28 mouse cellular contexts compared by ENCODE assay signal in genomic region chr1:120044584-120044983, GRCm38 (mm10). TPM values are rescaled to one million over a fixed set of nuclear protein-coding genes. Genes with fewer than 3 reads are reported as not detected.
DNase-seq lines count a peak whose midpoint lies in the region; ATAC-seq and TF ChIP-seq lines count a peak whose summit lies in the region.
"Had no signal": no experiment of that assay in that cellular context is flagged by ENCODE, and none has a peak within 500 bp of the region (broad histone marks: within the 10 kb centered on the region; RNA-seq: fewer than 3 reads in every experiment).

No protein-coding gene starts in this region.

- no peak for TF ChIP-seq CTCF in heart, adult 2 months (IDR thresholded peaks at IDR 0.05)
- TF ChIP-seq CTCF in lung, postnatal 0 days (IDR thresholded peaks at IDR 0.05): no peak
- TF ChIP-seq CTCF in stomach, postnatal 0 days (IDR thresholded peaks at IDR 0.05; ENCODE audit: low read depth): no peak

- H3K27ac ChIP-seq in heart, embryonic 12.5 days (ENCODE audit: poor library complexity, severe bottlenecking): no peak overlapping the region
- no peak overlapping the region for H3K27ac ChIP-seq in heart, adult 2 months
- no peak overlapping the region for H3K27ac ChIP-seq in lung, embryonic 16.5 days (ENCODE audit: low read length)
- no peak overlapping the region for H3K27ac ChIP-seq in lung, postnatal 0 days (ENCODE audit: low read length)
- no peak overlapping the region for H3K27ac ChIP-seq in stomach, postnatal 0 days (replicated peaks)
- H3K27ac ChIP-seq: embryonic facial prominence, embryonic 13.5 days; forebrain, embryonic 10.5 days; heart, embryonic 15.5 days; hindbrain, embryonic 12.5 days; limb, embryonic 10.5 days; limb, embryonic 15.5 days; liver, embryonic 14.5 days; midbrain, embryonic 12.5 days; neural tube, embryonic 13.5 days had no signal

- H3K4me2 ChIP-seq in heart, embryonic 12.5 days: no peak overlapping the region
- H3K4me2 ChIP-seq in lung, embryonic 16.5 days (ENCODE audit: low read depth, low read length): no peak overlapping the region
- no peak overlapping the region for H3K4me2 ChIP-seq in lung, postnatal 0 days (replicated peaks; ENCODE audit: low read depth, low read length)
- H3K4me2 ChIP-seq in stomach, postnatal 0 days (replicated peaks; ENCODE audit: low read depth): no peak overlapping the region
- H3K4me2 ChIP-seq: embryonic facial prominence, embryonic 13.5 days; heart, embryonic 15.5 days; hindbrain, embryonic 12.5 days; limb, embryonic 15.5 days; midbrain, embryonic 12.5 days; neural tube, embryonic 13.5 days had no signal

- no peak for TF ChIP-seq POLR2A in heart, adult 2 months (IDR thresholded peaks at IDR 0.05; ENCODE audit: insufficient read depth, low read depth, low read length)

- TF ChIP-seq EP300 in heart, adult 2 months (IDR thresholded peaks at IDR 0.05; ENCODE audit: insufficient read depth, low read depth, low read length): no peak
- TF ChIP-seq EP300 in lung, postnatal 0 days (IDR thresholded peaks at IDR 0.05): no peak
- TF ChIP-seq EP300 in stomach, postnatal 0 days (optimal IDR thresholded peaks at IDR 0.05): no peak

- H3K4me1 ChIP-seq in heart, embryonic 12.5 days (replicated peaks): no peaks in the 10 kb centered on the region
- no peaks in the 10 kb centered on the region for H3K4me1 ChIP-seq in heart, adult 2 months (ENCODE audit: control insufficient read depth, insufficient read depth, low read length)
- no peaks in the 10 kb centered on the region for H3K4me1 ChIP-seq in lung, embryonic 16.5 days (replicated peaks; ENCODE audit: control insufficient read depth, insufficient read depth, low read length)
- no peaks in the 10 kb centered on the region; the same call in 1 of the 2 replicates for H3K4me1 ChIP-seq in lung, postnatal 0 days (ENCODE audit: insufficient read depth, low read depth, low read length)
- no peaks in the 10 kb centered on the region for H3K4me1 ChIP-seq in stomach, postnatal 0 days (replicated peaks; ENCODE audit: control insufficient read depth, insufficient read depth)
- H3K4me1 ChIP-seq: embryonic facial prominence, embryonic 13.5 days; forebrain, embryonic 10.5 days; heart, embryonic 15.5 days; hindbrain, embryonic 12.5 days; limb, embryonic 10.5 days; limb, embryonic 15.5 days; midbrain, embryonic 12.5 days; neural tube, embryonic 13.5 days had no signal

- no peaks in the 10 kb centered on the region for H3K36me3 ChIP-seq in heart, embryonic 12.5 days
- no peaks in the 10 kb centered on the region for H3K36me3 ChIP-seq in heart, adult 2 months (ENCODE audit: control insufficient read depth, insufficient read depth, low read length)
- no peaks in the 10 kb centered on the region for H3K36me3 ChIP-seq in lung, embryonic 16.5 days (ENCODE audit: control insufficient read depth, insufficient read depth, low read length)
- no peaks in the 10 kb centered on the region for H3K36me3 ChIP-seq in lung, postnatal 0 days (ENCODE audit: insufficient read depth, low read length)
- H3K36me3 ChIP-seq in stomach, postnatal 0 days (ENCODE audit: control insufficient read depth, insufficient read depth, low read length): no peaks in the 10 kb centered on the region
- H3K36me3 ChIP-seq: embryonic facial prominence, embryonic 13.5 days; forebrain, embryonic 10.5 days; G1E; heart, embryonic 15.5 days; hindbrain, embryonic 12.5 days; limb, embryonic 10.5 days; limb, embryonic 15.5 days; midbrain, embryonic 12.5 days; neural tube, embryonic 13.5 days had no signal

- H3K9ac ChIP-seq in heart, embryonic 12.5 days: no peak overlapping the region
- H3K9ac ChIP-seq in heart, adult 2 months (ENCODE audit: low read depth, low read length): no peak overlapping the region
- no peak overlapping the region for H3K9ac ChIP-seq in lung, embryonic 16.5 days (ENCODE audit: low read length)
- H3K9ac ChIP-seq in lung, postnatal 0 days (replicated peaks; ENCODE audit: low read depth): no peak overlapping the region
- no peak overlapping the region for H3K9ac ChIP-seq in stomach, postnatal 0 days (ENCODE audit: low read length)
- H3K9ac ChIP-seq: embryonic facial prominence, embryonic 13.5 days; heart, embryonic 15.5 days; hindbrain, embryonic 12.5 days; limb, embryonic 15.5 days; liver, embryonic 14.5 days; midbrain, embryonic 12.5 days; neural tube, embryonic 13.5 days had no signal

- H3K9me3 ChIP-seq in heart, embryonic 12.5 days (replicated peaks): no peaks in the 10 kb centered on the region
- H3K9me3 ChIP-seq in lung, embryonic 16.5 days (ENCODE audit: control insufficient read depth, low read length): no peaks in the 10 kb centered on the region
- no peaks in the 10 kb centered on the region for H3K9me3 ChIP-seq in lung, postnatal 0 days (ENCODE audit: low read length)
- no peaks in the 10 kb centered on the region for H3K9me3 ChIP-seq in stomach, postnatal 0 days (ENCODE audit: control insufficient read depth, low read length)
- H3K9me3 ChIP-seq: embryonic facial prominence, embryonic 13.5 days; forebrain, embryonic 10.5 days; G1E; heart, embryonic 15.5 days; hindbrain, embryonic 12.5 days; limb, embryonic 10.5 days; limb, embryonic 15.5 days; megakaryocyte, embryonic 14.5 days; midbrain, embryonic 12.5 days; neural tube, embryonic 13.5 days had no signal

- no peak overlapping the region for H3K4me3 ChIP-seq in heart, embryonic 12.5 days
- H3K4me3 ChIP-seq in heart, adult 2 months: no peak overlapping the region
- no peak overlapping the region for H3K4me3 ChIP-seq in lung, embryonic 16.5 days (ENCODE audit: low read length)
- H3K4me3 ChIP-seq in lung, postnatal 0 days (ENCODE audit: low read depth, low read length): no peak overlapping the region
- H3K4me3 ChIP-seq in stomach, postnatal 0 days (ENCODE audit: low read depth, low read length): no peak overlapping the region
- H3K4me3 ChIP-seq: embryonic facial prominence, embryonic 13.5 days; forebrain, embryonic 10.5 days; heart, embryonic 15.5 days; hindbrain, embryonic 12.5 days; limb, embryonic 10.5 days; limb, embryonic 15.5 days; megakaryocyte, embryonic 14.5 days; midbrain, embryonic 12.5 days; neural tube, embryonic 13.5 days had no signal

- WGBS in heart, embryonic 12.5 days: 79% methylated on average over 16 of the region's 16 CpGs
- WGBS in heart, adult 2 months: 61% methylated on average over 16 of the region's 16 CpGs
- 75% methylated on average over 16 of the region's 16 CpGs for WGBS in lung, embryonic 16.5 days
- 72% methylated on average over 16 of the region's 16 CpGs for WGBS in lung, postnatal 0 days
- WGBS in stomach, postnatal 0 days: 77% methylated on average over 16 of the region's 16 CpGs

- DNase-seq in heart, adult 2 months: no peak
- DNase-seq in lung, postnatal 0 days (ENCODE audit: low spot score): no peak
- DNase-seq in stomach, postnatal 0 days (ENCODE audit: low spot score): no peak
- DNase-seq in gastrocnemius, postnatal 10 days: no peak
- no peak for DNase-seq in frontal cortex, adult 2 months (ENCODE audit: extremely low spot score in 1 of 2, low spot score in 1 of 2)
- DNase-seq: adrenal gland, postnatal 10 days; cerebellum, adult 18-20 months; cerebellum, postnatal 14 days; layer of hippocampus, adult 9-11 months; lung, adult 2 months had no signal

- H3K27me3 ChIP-seq in heart, embryonic 12.5 days (replicated peaks): no peaks in the 10 kb centered on the region
- no peaks in the 10 kb centered on the region for H3K27me3 ChIP-seq in heart, adult 2 months (ENCODE audit: control insufficient read depth, insufficient read depth, low read length)
- no peaks in the 10 kb centered on the region for H3K27me3 ChIP-seq in lung, embryonic 16.5 days (ENCODE audit: control insufficient read depth, insufficient read depth, low read depth, low read length)
- H3K27me3 ChIP-seq in lung, postnatal 0 days (replicated peaks; ENCODE audit: insufficient read depth, low read length): no peaks in the 10 kb centered on the region
- H3K27me3 ChIP-seq in stomach, postnatal 0 days (ENCODE audit: control insufficient read depth, insufficient read depth, low read length): no peaks in the 10 kb centered on the region
- H3K27me3 ChIP-seq: embryonic facial prominence, embryonic 13.5 days; heart, embryonic 15.5 days; hindbrain, embryonic 12.5 days; limb, embryonic 15.5 days; midbrain, embryonic 12.5 days; neural tube, embryonic 13.5 days had no signal

- ATAC-seq in heart, embryonic 12.5 days (ENCODE audit: insufficient number of reproducible peaks, low FRiP score): peak; percentile 20; the same call in 1 of the 2 replicates
- peak; percentile 36; the same call in 1 of the 2 replicates for ATAC-seq in lung, embryonic 16.5 days (ENCODE audit: low read depth)
- no peak for ATAC-seq in lung, postnatal 0 days
- ATAC-seq in hematopoietic stem cell, adult 5-6 weeks (replicated peaks in 1 of 2; ENCODE audit: insufficient read depth in 1 of 2, low FRiP score in 2 of 2, low TSS enrichment in 1 of 2, low read depth in 1 of 2, poor library complexity in 2 of 2, severe bottlenecking in 2 of 2): peak; percentile 38 to 39; a peak in 2 of 4 replicates
- ATAC-seq in stomach, postnatal 0 days (ENCODE audit: low FRiP score, low TSS enrichment): peak; percentile 24; the same call in 1 of the 2 replicates
- ATAC-seq: forebrain, embryonic 16.5 days; intestine, postnatal 0 days had no signal

- intact Hi-C loops in heart, adult 2 months (cut with DNase I): no loop called here

- H3K79me2 ChIP-seq in heart, adult 2 months (replicated peaks; ENCODE audit: control insufficient read depth, insufficient read depth, low read length): no peaks in the 10 kb centered on the region

RNA-seq across cellular contexts. Expression of gene Tmem37, which starts 29.3 kb away (rescaled TPM):
- 14.3 and 15.0 TPM in 2 replicates for polyA plus RNA-seq in heart, embryonic 12.5 days (2016; fragmentation: Nextera tagmentation; extraction: Ambion mirVana)
- 1 to 10 TPM; 5.6 to 7.5 TPM for total RNA-seq in heart, adult 2 months (2021)
- polyA plus RNA-seq in heart, adult 2 months (2012; rRNA removed): 9.0 and 29.3 TPM in 2 replicates
- polyA plus RNA-seq in lung, embryonic 16.5 days (2015; fragmentation: Nextera tagmentation; extraction: Ambion mirVana): 11.4 and 13.6 TPM in 2 replicates
- polyA plus RNA-seq in lung, postnatal 0 days (2015; fragmentation: Nextera tagmentation; extraction: Ambion mirVana): 121 and 127 TPM in 2 replicates
- total RNA-seq in hematopoietic stem cell, adult 5-6 weeks (2017): 0.25 and 2.6 TPM in 2 replicates
- polyA plus RNA-seq in stomach, postnatal 0 days (2015; fragmentation: Nextera tagmentation; extraction: Ambion mirVana): 7.8 and 8.8 TPM in 2 replicates
- 10 to 100 TPM in 1 of 2 experiments, 1 to 10 TPM in 1; 8.7 to 12.6 TPM for total RNA-seq in gastrocnemius, postnatal 10 days (2021)
- 3.9 and 5.1 TPM in 2 replicates for polyA plus RNA-seq in frontal cortex, adult 2 months (2012; rRNA removed)
- polyA plus RNA-seq: G1E had no signal

RNA-seq across cellular contexts. Expression of gene Sctr, which starts 37.9 kb away (rescaled TPM):
- 0.09 and 0.17 TPM in 2 replicates for polyA plus RNA-seq in heart, embryonic 12.5 days (2016; fragmentation: Nextera tagmentation; extraction: Ambion mirVana)
- total RNA-seq in heart, adult 2 months (2021): under 1 TPM in 1 of 2 experiments, not detected in 1; 0.16 TPM
- polyA plus RNA-seq in heart, adult 2 months (2012; rRNA removed): 0.26 and 0.84 TPM in 2 replicates
- 0.16 TPM in 1 of 2 replicates, not detected in the other for polyA plus RNA-seq in lung, embryonic 16.5 days (2015; fragmentation: Nextera tagmentation; extraction: Ambion mirVana)
- polyA plus RNA-seq in lung, postnatal 0 days (2015; fragmentation: Nextera tagmentation; extraction: Ambion mirVana): 0.14 TPM in 2 replicates
- total RNA-seq in hematopoietic stem cell, adult 5-6 weeks (2017): not detected in 2 replicates
- 3.0 and 4.6 TPM in 2 replicates for polyA plus RNA-seq in stomach, postnatal 0 days (2015; fragmentation: Nextera tagmentation; extraction: Ambion mirVana)
- total RNA-seq in gastrocnemius, postnatal 10 days (2021): 1 to 10 TPM; 1.1 to 1.8 TPM
- 0.53 and 0.66 TPM in 2 replicates for polyA plus RNA-seq in frontal cortex, adult 2 months (2012; rRNA removed)
- total RNA-seq: G1E; heart, postnatal 25 days had no signal
- polyA plus RNA-seq: embryonic facial prominence, embryonic 13.5 days; G1E; heart, embryonic 15.5 days had no signal

RNA-seq across cellular contexts. Expression of gene Cfap221, which starts 47.5 kb away (rescaled TPM):
- polyA plus RNA-seq in heart, embryonic 12.5 days (2016; fragmentation: Nextera tagmentation; extraction: Ambion mirVana): not detected in 2 replicates
- not detected for total RNA-seq in heart, adult 2 months (2021)
- polyA plus RNA-seq in heart, adult 2 months (2012; rRNA removed): 0.25 TPM in 1 of 2 replicates, not detected in the other
- polyA plus RNA-seq in lung, embryonic 16.5 days (2015; fragmentation: Nextera tagmentation; extraction: Ambion mirVana): 1.0 and 1.1 TPM in 2 replicates
- polyA plus RNA-seq in lung, postnatal 0 days (2015; fragmentation: Nextera tagmentation; extraction: Ambion mirVana): 0.39 and 1.7 TPM in 2 replicates
- total RNA-seq in hematopoietic stem cell, adult 5-6 weeks (2017): not detected in 2 replicates
- 0.07 and 0.11 TPM in 2 replicates for polyA plus RNA-seq in stomach, postnatal 0 days (2015; fragmentation: Nextera tagmentation; extraction: Ambion mirVana)
- not detected for total RNA-seq in gastrocnemius, postnatal 10 days (2021)
- polyA plus RNA-seq in frontal cortex, adult 2 months (2012; rRNA removed): 0.13 and 0.20 TPM in 2 replicates
- total RNA-seq: G1E; gastrocnemius, postnatal 4 days; heart, postnatal 25 days had no signal
- polyA plus RNA-seq: embryonic facial prominence, embryonic 13.5 days; G1E; intestine, postnatal 0 days; limb, embryonic 10.5 days; limb, embryonic 15.5 days; liver, embryonic 14.5 days had no signal
